Mouse (Mus musculus) mature B cell (primary cell): ENCODE results near the gene Alk.
"Not testable (repeated sequence)": the region's sequence is repeated elsewhere in the genome, so short reads cannot be mapped to it uniquely, and the experiment has no call there.

Experiments
- in situ Hi-C: fragments of 300-500 bp; cut with MboI; formaldehyde crosslinking; loops from 2 replicates; pipeline ENCODE4 v1.14.3; 2019

Alk gene

DNA sequence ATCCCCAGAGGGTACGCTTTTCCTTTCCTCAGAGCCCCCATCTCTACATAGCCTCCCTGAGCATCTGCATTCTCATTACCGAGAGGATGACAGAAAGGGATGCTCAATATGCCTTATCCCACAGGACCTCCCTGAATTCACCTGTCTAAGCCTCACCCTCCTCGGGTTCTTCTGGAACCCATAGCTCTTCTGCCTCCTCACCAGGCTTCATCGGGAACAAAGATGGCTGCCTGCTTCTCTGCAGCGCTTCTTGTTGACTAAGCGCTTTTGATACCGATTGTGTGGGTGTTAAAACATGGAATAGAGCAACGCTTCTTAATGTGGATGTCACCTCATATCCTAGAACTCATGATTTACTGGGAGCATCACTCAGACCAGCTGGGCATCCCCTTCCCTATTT, 75.9 kb downstream of the Alk start:
- in situ Hi-C loops, result no loop called here

DNA sequence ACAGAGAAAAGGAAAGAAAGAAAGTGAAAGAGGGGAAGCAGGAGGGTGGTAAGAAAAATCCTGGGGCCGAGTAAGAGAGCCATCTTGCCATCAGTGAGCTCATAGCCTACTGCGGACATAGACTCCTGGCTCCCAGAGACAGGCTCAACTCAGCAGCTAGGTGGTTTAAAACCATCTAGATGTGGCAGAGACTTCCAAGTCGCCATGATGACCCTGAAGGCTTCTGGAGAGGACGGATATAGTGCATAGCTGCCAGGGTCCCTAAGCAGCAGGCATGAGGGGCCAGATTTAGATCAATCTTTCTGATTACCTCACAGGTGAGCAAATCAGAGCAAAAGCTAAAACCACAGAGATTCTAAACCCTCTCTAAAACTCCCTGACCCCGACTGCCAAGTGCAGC, 76.9 kb downstream of the Alk start:
- in situ Hi-C loops, result no loop called here

DNA sequence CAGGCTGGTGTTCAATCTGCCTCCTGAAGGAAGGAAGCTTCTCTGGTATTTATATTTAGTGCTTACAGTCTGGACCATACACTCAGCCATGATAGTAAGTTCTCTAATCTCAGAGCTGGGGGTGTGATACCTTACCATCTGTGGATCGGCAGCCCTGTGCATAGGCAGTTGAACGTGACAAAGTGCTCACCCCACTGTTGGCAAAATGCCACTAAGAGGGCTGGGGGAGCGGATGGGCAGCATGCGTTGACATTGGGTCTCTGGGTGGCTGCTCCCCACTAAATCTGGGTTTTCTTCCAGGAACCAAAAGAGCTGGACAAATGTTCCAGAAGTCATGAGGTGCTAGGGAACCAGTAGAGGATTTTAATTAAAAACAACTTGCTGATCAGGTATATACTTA, 78.1 kb downstream of the Alk start:
- in situ Hi-C loops, result no loop called here

DNA sequence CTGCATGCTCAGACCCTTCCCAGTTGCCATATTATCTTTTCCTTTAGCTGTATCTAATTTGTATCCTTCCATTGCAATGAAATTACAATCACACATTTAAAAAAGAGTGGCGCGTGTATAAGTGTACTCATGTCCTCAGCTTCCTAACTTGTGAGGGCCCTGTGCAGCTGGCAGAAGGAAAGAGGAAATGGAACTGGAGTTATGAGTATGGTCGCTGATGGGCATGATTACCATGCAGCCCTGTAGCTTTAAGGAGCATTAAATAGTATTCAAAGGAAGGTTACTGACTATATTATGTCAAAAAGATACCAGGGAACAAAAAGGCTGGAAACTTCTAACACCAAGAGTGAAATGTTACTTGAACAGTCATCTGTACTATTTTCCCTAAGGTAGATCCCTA, 79.6 kb downstream of the Alk start:
- in situ Hi-C loops, result no loop called here

DNA sequence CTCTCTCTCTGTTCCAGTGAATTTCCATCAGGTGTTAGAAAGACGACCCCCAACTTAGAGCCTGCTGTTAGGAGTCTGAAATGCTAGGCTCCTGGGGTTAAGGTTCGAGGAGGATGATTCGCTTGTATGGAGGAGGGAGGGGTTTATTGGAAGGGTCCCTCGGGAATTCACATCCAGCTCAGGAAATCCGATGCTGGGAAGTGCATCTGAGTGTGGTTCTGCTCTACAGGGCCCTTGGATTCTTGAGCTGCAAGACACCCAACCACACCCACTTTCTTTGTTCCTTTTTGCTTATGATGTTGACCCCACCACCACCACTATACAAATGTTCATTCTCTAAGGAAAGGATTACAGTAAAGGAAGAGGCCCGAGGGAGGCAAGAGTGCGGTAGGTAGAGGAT, 81.4 kb downstream of the Alk start:
- in situ Hi-C loops, result no loop called here

DNA sequence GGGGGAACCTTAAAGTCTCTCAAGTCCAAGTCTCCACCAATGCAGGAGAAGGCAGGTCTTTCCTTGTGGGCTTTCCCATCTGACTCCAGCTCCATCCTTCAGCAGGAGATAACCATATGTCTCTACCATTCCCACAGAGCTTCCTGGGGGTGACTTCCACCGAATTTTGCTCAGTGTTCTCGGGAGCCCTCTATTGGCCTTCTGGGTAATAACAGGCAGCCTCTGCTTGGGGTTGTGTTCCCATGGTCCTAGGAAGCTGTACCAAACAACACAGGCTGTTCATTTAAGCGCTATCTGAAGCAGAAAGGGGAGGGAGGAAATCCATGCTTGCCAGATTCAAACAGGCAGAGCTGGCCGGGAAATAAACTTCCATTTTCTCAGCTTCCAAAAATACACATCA, 82.0 kb downstream of the Alk start:
- in situ Hi-C loops, result no loop called here

DNA sequence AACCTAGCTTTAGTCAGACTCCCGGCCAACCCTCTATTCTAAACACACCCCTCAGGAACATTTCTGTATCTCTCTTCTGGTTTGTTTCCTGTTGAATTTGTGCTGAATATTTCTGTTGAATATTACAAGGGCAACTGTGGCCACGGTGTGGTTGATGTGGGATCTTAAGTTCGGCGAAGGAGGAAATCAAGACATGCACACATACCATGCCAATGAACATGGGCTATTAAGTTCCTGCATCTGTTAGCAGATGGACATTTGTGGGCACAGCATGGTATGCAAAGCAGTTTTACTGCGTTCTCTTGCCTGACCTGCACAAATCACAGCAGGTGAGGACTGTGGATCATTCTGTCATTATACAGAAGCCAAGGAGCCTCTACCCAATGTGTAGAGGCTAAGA, 83.1 kb downstream of the Alk start:
- in situ Hi-C loops, result no loop called here

DNA sequence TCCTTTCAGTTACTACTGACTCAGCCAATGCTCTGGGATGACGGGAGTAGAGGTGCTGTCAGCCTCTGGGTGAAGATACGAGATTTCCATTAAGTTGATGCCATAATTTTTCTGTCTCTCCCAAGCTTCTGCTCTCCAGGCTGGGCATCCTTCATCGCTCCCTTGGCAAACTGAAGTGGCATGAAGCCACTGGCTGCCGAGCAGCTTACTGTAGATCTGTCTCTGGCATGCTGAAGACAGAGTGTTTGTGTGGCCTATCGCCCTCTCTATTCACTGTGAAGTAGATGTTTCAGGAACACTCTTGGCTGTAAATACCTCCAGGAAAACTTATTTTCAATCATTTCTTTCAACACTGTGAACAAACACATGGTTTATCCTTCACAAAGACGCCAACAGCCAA, 93.7 kb downstream of the Alk start:
- in situ Hi-C loops, result no loop called here

DNA sequence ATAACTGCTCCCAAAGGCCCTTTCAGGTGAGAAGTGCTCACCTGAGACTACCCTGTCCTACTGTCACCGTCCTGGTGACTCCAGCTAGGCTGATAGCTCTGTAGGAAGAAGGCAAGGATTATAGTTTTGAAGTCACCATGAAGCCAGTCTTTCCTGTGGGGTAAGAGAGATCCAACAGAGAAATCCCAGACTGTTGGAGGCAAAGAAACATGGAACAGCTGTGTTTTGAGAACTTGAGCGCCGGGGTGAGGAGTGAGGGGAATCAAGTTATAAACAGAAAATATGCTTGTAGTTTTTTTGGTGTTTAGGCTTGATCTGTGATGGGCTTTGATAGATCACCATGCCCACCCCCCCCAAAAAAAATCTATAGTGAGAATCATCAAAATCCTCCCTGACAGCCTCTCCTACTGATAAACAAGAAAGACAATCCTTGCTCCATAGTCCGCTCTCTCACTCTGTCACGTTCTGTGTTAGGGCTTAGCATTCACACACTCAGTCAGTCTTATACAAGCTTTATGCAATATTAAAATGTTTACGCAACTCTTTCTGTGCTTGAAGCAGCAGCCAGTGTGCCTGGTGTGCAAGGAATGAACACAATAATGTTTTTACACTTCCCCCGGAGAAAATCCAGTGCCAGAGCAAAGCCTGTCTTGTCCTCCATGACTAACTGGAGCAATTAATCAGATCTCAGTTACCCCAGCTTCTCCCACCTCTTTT, 95.6 kb downstream of the Alk start:
- in situ Hi-C loops, result no loop called here

DNA sequence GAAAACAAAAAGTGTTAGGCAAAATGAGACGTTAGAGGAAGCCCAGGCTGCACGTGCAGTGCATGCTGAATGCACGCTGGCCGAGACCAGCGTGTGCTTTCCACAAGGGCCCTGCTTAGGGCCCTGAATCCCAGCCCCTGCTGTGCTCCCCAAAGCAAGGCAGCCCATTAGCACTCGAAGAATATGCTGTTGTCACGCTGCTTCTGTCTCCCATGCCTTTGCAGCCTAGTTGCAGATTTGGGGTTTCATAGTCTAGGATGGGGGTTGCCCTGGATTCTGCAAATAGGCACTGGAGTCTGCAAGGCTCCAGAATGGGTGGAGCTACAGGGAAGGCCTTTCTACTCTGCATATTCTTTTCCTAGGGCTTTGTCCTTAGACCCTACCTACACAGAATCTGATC, 99.2 kb downstream of the Alk start:
- in situ Hi-C loops, result no loop called here

DNA sequence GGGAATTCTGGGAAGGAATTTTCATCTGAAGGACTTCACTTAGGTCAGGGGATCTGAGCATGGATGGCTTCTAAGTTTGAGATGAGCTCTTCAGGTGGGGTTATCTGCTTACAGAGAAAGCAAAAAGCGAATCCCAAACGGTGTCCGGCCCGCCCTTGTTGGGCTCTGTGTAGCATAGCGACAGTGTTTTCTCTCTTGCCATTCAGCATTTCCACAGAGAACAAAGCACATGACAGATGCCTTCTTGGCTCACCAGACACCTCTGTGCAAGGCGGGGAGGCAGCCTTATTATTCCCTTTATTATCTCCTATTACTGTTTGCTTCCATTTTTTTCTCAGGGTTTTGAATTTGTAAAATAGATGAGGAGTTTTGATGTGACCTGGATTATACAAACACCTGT, 99.8 kb downstream of the Alk start:
- in situ Hi-C loops, result no loop called here

DNA sequence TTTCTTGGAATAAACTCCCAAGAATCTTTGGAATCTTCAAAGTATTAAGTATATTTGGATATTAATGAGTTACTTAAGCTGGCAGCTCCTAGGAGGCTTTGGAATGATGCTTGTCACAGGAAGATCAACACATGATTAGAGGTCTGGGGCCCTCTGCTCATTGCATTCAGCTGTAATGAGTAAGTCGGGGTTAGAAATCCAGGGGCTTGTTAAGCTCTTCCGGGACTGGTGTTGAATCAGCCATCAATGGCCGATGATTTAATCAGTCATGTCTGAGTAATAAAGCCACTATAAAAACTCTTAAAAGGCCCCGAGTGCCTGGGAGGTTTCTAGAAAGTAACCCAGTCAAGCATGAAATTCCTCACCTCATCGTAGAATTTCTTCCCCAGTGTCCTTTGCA, 109.0 kb downstream of the Alk start:
- in situ Hi-C loops, result no loop called here

DNA sequence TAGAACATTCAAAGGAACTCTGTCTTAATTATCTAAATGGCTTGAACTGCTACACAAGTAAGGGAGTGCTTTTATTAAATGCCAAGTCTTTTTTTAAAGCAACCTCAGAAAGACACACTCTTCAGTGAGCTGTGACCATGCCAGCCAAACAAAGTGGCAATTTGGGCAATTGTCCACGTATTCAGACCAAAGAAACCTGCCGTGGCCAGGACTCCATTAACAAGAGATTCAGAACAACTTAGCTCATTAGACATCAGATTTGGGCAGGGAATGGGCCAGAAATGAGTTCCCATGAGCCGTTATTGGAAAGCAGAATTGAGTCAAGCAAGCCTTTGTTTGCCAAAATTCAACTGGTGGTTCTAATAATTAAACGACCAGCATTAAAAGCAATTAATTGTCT, 118.8 kb downstream of the Alk start:
- in situ Hi-C loops, result no loop called here

DNA sequence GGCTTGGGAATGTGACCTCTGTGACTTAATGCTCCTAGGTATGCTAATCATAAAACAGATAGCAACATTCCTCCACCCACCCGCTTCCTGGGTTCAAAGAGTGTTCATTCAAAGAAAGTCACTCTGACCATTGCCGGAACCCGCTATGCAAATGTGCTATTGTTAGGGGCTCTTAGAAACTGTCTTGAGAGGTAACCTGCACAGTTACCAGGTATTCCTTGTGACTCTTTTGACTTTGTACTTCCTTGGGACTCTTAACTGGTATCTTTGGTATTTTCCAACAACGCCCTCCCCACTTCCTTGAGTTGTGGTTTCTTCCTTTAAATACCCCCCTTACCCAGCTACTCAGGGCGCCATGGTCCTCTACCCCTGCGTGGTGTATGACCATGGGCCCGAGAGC, 125.2 kb downstream of the Alk start:
- in situ Hi-C loops, result not testable (repeated sequence)

DNA sequence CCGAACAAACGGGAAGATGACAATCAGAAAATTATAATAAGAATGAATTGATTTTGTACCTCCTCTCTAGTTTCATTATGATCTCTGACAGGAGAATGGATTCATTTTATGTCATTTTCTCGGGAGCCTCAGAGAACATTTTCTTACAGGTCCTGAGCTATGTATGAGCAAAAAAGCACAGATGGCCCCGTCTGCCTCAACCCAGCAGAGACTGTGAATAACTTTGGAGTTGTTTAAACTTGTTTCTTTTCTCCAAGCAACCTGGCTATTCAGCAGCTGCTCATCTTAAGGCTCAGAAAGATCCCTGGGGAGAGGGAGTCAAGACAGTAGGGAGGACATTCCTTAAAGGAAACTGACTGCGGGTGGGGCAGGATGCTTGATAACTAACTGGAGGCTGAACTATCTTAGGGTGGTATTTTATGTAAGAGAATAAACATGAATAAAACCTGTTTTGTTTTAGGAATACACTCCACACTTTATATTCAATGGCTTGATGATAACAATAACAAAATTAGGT, 126.5 kb downstream of the Alk start:
- in situ Hi-C loops, result no loop called here

DNA sequence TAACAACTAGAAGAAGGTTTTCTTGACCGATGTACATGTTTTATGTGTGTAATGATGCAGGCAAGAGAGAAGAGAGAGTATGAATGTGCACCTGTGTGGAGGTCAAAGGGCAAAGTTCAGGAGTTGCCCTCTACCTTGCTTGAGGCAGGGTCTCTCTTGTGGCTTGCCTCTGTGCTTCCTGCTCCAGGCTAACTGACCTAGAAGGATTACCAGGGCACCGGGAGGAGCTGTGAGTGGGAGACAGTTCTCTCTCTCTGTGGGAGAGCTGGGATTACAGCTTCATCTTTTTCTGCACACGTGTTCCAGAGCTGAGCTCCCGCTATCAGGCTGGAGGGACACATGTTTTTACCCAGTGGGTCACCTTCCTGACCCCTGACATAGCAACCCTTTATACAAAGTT, 127.5 kb downstream of the Alk start:
- in situ Hi-C loops, result no loop called here

DNA sequence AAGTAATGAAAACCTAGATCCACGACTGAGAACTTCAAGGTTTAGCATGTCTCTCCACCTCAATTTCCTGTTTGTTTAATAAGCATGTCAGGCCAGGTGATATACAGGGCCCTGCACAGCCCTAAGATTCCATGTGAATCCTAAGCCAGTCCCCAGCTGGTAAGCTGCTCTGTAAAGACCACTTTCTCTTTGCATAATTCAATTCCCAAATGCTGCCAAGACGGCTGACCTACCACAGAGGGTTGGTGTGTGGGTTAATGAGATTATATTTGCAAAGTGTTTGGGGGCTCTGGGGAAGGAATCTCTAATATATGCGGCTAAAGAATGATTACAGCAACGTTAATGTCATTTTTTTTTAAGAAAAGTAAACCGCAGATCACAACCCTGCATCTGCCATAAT, 130.3 kb downstream of the Alk start:
- in situ Hi-C loops, result no loop called here

DNA sequence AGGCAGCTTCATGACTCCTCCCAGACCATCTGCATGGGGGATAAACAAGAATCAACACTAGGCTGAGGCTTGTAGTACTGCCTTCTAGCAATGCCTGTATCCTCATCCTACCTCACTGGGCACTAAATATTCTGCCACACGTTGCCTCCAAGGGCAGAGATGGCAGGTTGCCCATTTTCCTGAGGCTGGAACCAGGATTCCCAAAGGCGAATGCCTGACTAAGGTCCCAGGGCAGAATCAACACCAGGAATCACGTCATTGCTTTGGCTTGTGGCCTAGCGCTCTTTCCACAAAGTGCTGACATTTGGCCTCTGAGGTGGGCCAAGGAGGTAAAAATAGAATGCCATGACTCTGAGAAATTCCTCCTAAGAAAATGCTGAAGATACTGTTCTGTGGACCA, 155.9 kb downstream of the Alk start:
- in situ Hi-C loops, result no loop called here

DNA sequence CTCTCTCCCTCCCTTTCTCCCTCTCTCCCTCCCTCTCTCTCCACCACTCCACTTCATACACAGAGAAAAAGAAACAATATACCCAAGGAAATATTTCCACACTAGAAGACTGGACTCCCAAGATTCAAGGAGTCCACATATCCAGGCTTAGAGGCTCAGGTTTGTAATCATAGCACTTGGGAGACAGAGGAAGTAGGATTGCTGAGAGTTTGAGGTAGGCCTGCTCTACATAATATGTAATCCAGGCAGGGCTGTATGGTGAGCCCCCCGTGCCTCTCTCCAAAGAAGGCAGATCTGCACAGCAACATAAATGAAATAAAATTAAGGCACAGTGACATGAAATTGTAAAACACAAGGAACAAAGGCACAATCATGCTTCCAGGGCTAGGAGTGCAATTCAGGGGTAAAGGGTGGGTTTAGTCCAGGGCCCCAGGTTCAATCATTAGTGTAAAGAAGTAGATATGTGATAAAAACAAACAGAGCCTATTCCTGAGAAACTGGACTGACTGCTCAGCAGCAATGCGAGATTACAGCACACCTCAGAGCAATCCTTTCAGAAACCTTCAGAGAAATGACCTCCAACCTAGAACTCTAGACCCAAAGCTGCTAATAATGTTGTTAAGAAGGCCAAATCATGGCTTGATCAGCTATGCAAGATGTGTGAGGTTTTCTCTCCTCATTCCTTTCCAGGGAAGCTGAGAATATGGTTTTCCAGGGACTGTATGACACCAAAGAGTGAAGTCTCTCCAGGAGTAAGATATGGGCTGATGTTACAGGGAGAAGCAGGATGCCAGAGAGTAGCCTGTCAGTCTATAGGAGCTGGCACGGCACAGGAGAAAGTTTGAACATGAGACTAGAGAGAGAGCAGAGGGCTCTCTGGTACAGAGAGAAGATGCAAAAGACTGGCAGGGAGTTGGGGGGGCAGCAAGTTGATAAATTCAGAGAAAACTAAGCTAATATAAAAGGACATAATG, 158.9 kb downstream of the Alk start:
- in situ Hi-C loops, result no loop called here

DNA sequence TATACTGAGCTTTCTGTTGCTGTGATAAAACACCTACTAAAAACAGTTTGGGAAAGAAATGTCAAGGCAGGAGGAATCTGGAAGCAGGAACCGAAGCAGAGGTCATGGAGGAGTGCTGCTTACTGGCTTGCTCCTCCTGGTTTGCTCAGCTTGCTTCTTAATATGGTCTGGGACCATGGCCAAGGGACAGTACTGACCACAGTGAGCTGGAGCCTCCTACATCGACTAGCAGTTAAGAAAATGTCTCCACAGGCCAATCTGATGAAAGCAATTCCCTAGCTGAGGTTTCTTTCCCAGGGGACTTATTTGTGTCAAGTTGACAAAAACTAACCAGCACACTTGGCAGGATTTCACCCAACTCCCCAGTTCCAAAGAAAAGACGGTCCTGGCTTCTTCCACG, 187.0 kb downstream of the Alk start:
- in situ Hi-C loops, result no loop called here

DNA sequence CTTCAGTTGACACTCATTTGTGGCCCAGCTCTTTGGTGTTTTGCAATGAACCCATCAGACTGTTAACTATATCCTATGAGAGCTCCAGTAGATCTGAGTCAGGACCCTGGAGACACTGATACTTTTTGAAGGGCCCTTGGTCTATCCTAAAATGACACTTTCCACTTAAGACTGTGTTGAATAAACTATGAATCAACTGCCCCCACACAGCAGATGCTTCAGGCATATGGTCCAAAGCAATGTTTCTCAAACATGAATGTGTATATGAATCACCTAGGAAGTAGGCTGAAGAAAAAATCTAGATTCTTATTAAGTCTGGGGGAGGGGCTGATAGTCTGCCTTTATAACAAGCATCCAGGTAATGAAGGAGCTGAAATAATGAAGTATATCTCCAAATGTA, 189.8 kb downstream of the Alk start:
- in situ Hi-C loops, result no loop called here

DNA sequence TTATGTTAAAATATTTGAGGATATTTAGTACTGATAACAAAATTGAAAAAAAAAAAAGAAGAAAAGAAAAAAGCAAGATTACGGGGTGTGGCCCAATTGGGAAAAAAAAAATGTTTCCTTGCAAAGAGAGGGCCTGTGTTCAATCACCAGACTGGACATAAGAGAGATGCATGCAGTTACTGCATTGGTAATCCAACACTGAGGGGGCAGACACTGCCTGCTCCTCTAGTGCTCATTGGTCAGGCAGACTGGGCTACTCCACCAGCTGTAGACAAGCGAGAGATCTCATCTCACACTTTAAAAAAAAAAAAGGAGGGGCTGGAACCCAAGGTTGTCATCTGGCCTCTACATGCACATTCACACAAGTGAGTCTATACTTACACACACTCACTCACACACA, 199.6 kb downstream of the Alk start:
- in situ Hi-C loops, result no loop called here

DNA sequence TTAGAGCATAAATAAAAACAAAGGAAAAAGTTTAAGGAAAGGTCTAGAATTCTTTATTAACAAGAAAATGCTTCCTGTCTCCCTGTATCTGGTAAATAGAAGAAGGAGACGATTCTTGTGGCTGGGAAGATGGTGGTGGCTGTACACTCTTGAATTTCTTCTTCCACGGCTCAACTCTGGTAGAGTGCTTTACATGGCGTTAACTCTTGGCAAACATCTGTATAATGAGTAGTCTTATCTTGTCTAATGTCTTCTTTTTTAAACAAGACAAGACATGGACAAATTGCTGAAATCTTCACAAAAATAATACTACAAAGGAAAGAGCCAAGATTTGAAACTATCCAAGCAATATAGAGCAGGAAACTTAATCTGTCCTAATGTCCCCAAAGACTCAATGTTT, 202.6 kb downstream of the Alk start:
- in situ Hi-C loops, result no loop called here
